In genomic region chr17:83513655-83514212, GRCm38 (mm10) we compare ENCODE assay signal across 8 mouse cellular contexts. TPM values are rescaled to one million over a fixed set of nuclear protein-coding genes. Genes with fewer than 3 reads are reported as not detected.
DNase-seq lines count a peak whose midpoint lies in the region; ATAC-seq and TF ChIP-seq lines count a peak whose summit lies in the region.

No protein-coding gene starts in this region.

- H3K27me3 ChIP-seq in kidney, postnatal 0 days (ENCODE audit: insufficient read depth, low read length): no peaks in the 10 kb centered on the region
- no peaks in the 10 kb centered on the region for H3K27me3 ChIP-seq in hindbrain, embryonic 13.5 days
- no peaks in the 10 kb centered on the region for H3K27me3 ChIP-seq in midbrain, embryonic 11.5 days (ENCODE audit: control insufficient read depth, insufficient read depth, low read length)

- H3K4me2 ChIP-seq in kidney, postnatal 0 days (ENCODE audit: low read length): peak overlapping the region; percentile 72
- peak overlapping the region; percentile 93 for H3K4me2 ChIP-seq in hindbrain, embryonic 13.5 days
- H3K4me2 ChIP-seq in midbrain, embryonic 11.5 days: peak overlapping the region; percentile 76

- peak overlapping the region; percentile 86 for H3K27ac ChIP-seq in kidney, postnatal 0 days
- H3K27ac ChIP-seq in bone marrow macrophage, adult 2 months (ENCODE audit: insufficient read depth, low read depth, low read length): peak overlapping the region; percentile 68
- peak overlapping the region; percentile 83 for H3K27ac ChIP-seq in hindbrain, embryonic 13.5 days
- peak overlapping the region; percentile 30; the same call in 1 of the 2 replicates for H3K27ac ChIP-seq in midbrain, embryonic 11.5 days (ENCODE audit: low read depth, low read length)

- peak; percentile 62 for ATAC-seq in kidney, postnatal 0 days (replicated peaks; ENCODE audit: low FRiP score, low read depth)
- ATAC-seq in hindbrain, embryonic 13.5 days (ENCODE audit: low FRiP score): peak; percentile 77
- ATAC-seq in midbrain, embryonic 11.5 days (ENCODE audit: low FRiP score): peak; percentile 51; the same call in 1 of the 2 replicates

- peaks cover 12% of the 10 kb centered on the region for H3K4me1 ChIP-seq in kidney, postnatal 0 days (replicated peaks; ENCODE audit: insufficient read depth, low read length)
- H3K4me1 ChIP-seq in bone marrow macrophage, adult 2 months (ENCODE audit: control insufficient read depth, insufficient read depth, low read length): peaks cover 17% of the 10 kb centered on the region
- peaks cover 27% of the 10 kb centered on the region for H3K4me1 ChIP-seq in hindbrain, embryonic 13.5 days (replicated peaks)
- H3K4me1 ChIP-seq in midbrain, embryonic 11.5 days (ENCODE audit: control insufficient read depth, insufficient read depth, low read length): peaks cover 8% of the 10 kb centered on the region

- H3K4me3 ChIP-seq in kidney, postnatal 0 days (replicated peaks; ENCODE audit: low read depth, low read length): peak overlapping the region; percentile 93
- H3K4me3 ChIP-seq in bone marrow macrophage, adult 2 months (ENCODE audit: insufficient read depth, low read length): peak overlapping the region; percentile 90
- H3K4me3 ChIP-seq in hindbrain, embryonic 13.5 days: peak overlapping the region; percentile 87
- peak overlapping the region; percentile 92 for H3K4me3 ChIP-seq in midbrain, embryonic 11.5 days (ENCODE audit: low read depth, low read length)

- TF ChIP-seq CTCF in kidney, postnatal 0 days (IDR thresholded peaks at IDR 0.05; ENCODE audit: low read depth): no peak; the same call in 1 of the 2 replicates
- no peak for TF ChIP-seq CTCF in bone marrow macrophage, adult 2 months (IDR thresholded peaks at IDR 0.05; ENCODE audit: low read depth, low read length)

- no peak for DNase-seq in kidney, postnatal 0 days (ENCODE audit: low spot score)
- DNase-seq in kidney, postnatal 14 days: no peak
- no peak for DNase-seq in midbrain, embryonic 11.5 days (ENCODE audit: low spot score, missing footprints)
- no peak for DNase-seq in cerebellum, adult 9-11 months
- no peak for DNase-seq in spleen, postnatal 36 days (ENCODE audit: low spot score in 2 of 2)
- DNase-seq in urinary bladder, adult 18-20 months (ENCODE audit: low spot score in 2 of 2): no peak

- 2% methylated on average over 24 of the region's 24 CpGs for WGBS in kidney, postnatal 0 days
- WGBS in hindbrain, embryonic 13.5 days: 2% methylated on average over 24 of the region's 24 CpGs
- 2% methylated on average over 24 of the region's 24 CpGs for WGBS in midbrain, embryonic 11.5 days

- H3K9me3 ChIP-seq in kidney, postnatal 0 days (replicated peaks; ENCODE audit: low read length): no peaks in the 10 kb centered on the region
- no peaks in the 10 kb centered on the region for H3K9me3 ChIP-seq in hindbrain, embryonic 13.5 days
- H3K9me3 ChIP-seq in midbrain, embryonic 11.5 days (ENCODE audit: control insufficient read depth, low read length): no peaks in the 10 kb centered on the region

- no peaks in the 10 kb centered on the region for H3K36me3 ChIP-seq in kidney, postnatal 0 days (ENCODE audit: insufficient read depth, low read length)
- no peaks in the 10 kb centered on the region for H3K36me3 ChIP-seq in hindbrain, embryonic 13.5 days
- no peaks in the 10 kb centered on the region for H3K36me3 ChIP-seq in midbrain, embryonic 11.5 days (ENCODE audit: control insufficient read depth, insufficient read depth, low read length)

- peak overlapping the region; percentile 92 for H3K9ac ChIP-seq in kidney, postnatal 0 days (ENCODE audit: low read depth, low read length)
- H3K9ac ChIP-seq in hindbrain, embryonic 13.5 days: peak overlapping the region; percentile 85
- H3K9ac ChIP-seq in midbrain, embryonic 11.5 days (ENCODE audit: low read length): peak overlapping the region; percentile 90

- no peak for TF ChIP-seq POLR2A in bone marrow macrophage, adult 2 months (IDR thresholded peaks at IDR 0.05; ENCODE audit: borderline replicate concordance, low read depth, low read length)

RNA-seq across cellular contexts. Expression of gene Cox7a2l, which starts 3.4 kb away (rescaled TPM):
- 258 and 279 TPM in 2 replicates for polyA plus RNA-seq in kidney, postnatal 0 days (2015; fragmentation: Nextera tagmentation; extraction: Ambion mirVana)
- 346 and 372 TPM in 2 replicates for polyA plus RNA-seq in bone marrow macrophage, adult 2 months (2012; ENCODE audit: insufficient read depth, insufficient read length, missing spikeins)
- polyA plus RNA-seq in hindbrain, embryonic 13.5 days (2015; fragmentation: Nextera tagmentation; extraction: Ambion mirVana): 188 and 192 TPM in 2 replicates
- 174 and 182 TPM in 2 replicates for polyA plus RNA-seq in midbrain, embryonic 11.5 days (2014; fragmentation: Nextera tagmentation; extraction: Ambion mirVana)

Comparison
In these comparisons a context has a peak if more than half of its experiments do, and no peak if none do; other contexts are left out.
1. H3K27ac ChIP-seq: peak in every context shown above with its lines; median percentile 86 in kidney, postnatal 0 days; 83 in hindbrain, embryonic 13.5 days; 68 in bone marrow macrophage, adult 2 months; 30 in midbrain, embryonic 11.5 days.